Mouse (Mus musculus) limb, embryonic 11.5 days (tissue): ENCODE data around the gene Ndufa8. TPM values are rescaled to one million over a fixed set of nuclear protein-coding genes. Genes with fewer than 3 reads are reported as not detected.

Source experiments
- ATAC-seq: fragments of 200-750 bp; cut with Nextera tagmentation; 2 replicates; pipeline ENCODE4 v1.8.0; 2017; ENCODE audit warnings: low read depth; ENCODE audit not compliant: insufficient number of reproducible peaks, low FRiP score, low TSS enrichment
- DNase-seq: peaks from one replicate; pipeline ENCODE4 v3.0.0-alpha.2; 2015; ENCODE audit warnings: low spot score
- H3K27ac ChIP-seq: fragments of 300-500 bp; sonication (generic); replicated peaks from 2 replicates; pipeline ENCODE4 v1.5.1; 2014; ENCODE audit warnings: low read depth, mild to moderate bottlenecking, low read length
- H3K27me3 ChIP-seq: fragments of 300-500 bp; sonication (generic); 2 replicates; pipeline ENCODE4 v1.6.1; 2014; ENCODE audit warnings: mild to moderate bottlenecking, low read length, mixed read lengths; ENCODE audit not compliant: control insufficient read depth, insufficient read depth
- H3K36me3 ChIP-seq: fragments of 300-500 bp; sonication (generic); 2 replicates; pipeline ENCODE4 v1.6.1; 2014; ENCODE audit warnings: mild to moderate bottlenecking, low read length, moderate library complexity, mixed read lengths; ENCODE audit not compliant: control insufficient read depth, insufficient read depth
- H3K4me1 ChIP-seq: fragments of 300-500 bp; sonication (generic); 2 replicates; pipeline ENCODE4 v1.6.1; 2014; ENCODE audit warnings: low read length, mixed read lengths; ENCODE audit not compliant: control insufficient read depth, insufficient read depth
- H3K4me2 ChIP-seq: fragments of 300-500 bp; sonication (generic); 2 replicates; pipeline ENCODE4 v1.6.1; 2014; ENCODE audit warnings: low read depth, mild to moderate bottlenecking, moderate library complexity; ENCODE audit not compliant: severe bottlenecking
- H3K4me3 ChIP-seq: fragments of 300-500 bp; sonication (generic); 2 replicates; pipeline ENCODE4 v1.5.1; 2014; ENCODE audit warnings: low read depth, low read length
- H3K9ac ChIP-seq: fragments of 300-500 bp; sonication (generic); 2 replicates; pipeline ENCODE4 v1.6.1; 2014; ENCODE audit warnings: mild to moderate bottlenecking, low read length
- H3K9me3 ChIP-seq: fragments of 300-500 bp; sonication (generic); 2 replicates; pipeline ENCODE4 v1.6.1; 2016; ENCODE audit warnings: low read length; ENCODE audit not compliant: control insufficient read depth
- WGBS: fragments of 180-500 bp; shearing (Covaris S2); extraction: QIAGEN DNeasy Blood & Tissue Kit; methylation state at CpG from one replicate; pipeline ENCODE4 v1.1.7; 2014; 5-methylcytosine and 5-hydroxymethylcytosine counted together
- polyA plus RNA-seq: library from polyadenylated mRNA; unstranded; fragments of >200 nt; fragmentation: Nextera tagmentation; extraction: Ambion mirVana; gene quantifications from 2 replicates; pipeline ENCODE4 v1.2.1, GENCODE M21; 2014

Ndufa8 gene
- polyA plus RNA-seq, 1 experiment from 2014 or later: 196 TPM

DNA sequence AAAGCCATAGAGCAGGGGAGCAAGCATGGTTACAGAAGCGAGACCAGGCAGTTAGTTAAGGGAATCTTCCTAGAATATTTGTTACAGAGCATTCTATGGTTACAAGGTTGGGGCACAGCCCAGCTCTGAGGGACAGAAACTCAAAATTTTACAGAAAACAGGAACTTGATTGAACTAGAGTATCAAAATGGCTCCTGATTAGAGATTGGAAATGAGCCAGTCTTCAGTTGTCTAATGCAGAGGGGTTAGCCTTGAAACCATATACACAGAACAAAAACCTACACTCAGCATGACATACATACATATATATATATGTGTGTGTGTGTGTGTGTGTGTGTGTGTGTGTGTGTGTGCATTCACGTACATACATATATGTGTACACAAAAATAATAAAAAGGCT lies 55.7 kb downstream of the Ndufa8 start:
- no peak overlapping the region for H3K9ac ChIP-seq
- H3K4me1 ChIP-seq: no peaks in the 10 kb centered on the region
- H3K27me3 ChIP-seq: no peaks in the 10 kb centered on the region
- WGBS: 83% methylated on average over 2 of the region's 2 CpGs
- H3K27ac ChIP-seq: no peak overlapping the region
- H3K4me3 ChIP-seq: no peak overlapping the region
- H3K36me3 ChIP-seq: no peaks in the 10 kb centered on the region
- DNase-seq (no peak), ATAC-seq (no peak)
- H3K4me2 ChIP-seq: no peak overlapping the region
- no peaks in the 10 kb centered on the region for H3K9me3 ChIP-seq

DNA sequence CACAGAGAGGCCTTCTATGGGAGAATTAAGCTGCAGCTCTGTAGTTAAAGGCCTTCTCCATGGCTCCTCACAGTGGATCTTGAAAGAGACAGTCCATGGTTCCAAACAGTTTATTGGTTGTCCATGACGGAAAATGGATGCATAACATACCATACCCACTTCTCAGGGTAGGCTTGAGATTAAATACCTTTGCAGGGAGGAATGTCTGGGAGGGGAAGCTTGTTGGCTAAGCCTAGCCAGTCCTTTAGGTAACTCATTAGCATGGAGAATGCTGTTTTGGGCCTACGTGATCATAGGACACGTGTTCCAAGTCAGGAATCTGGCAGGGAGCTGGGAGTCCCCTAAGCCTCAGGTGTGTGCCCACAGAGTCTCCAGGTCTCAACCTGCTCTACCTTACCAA lies 56.9 kb downstream of the Ndufa8 start:
- 84% methylated on average over 3 of the region's 3 CpGs for WGBS
- Histone ChIP-seq H3K36me3 (no peaks in the 10 kb centered on the region), H3K9ac (no peak overlapping the region), H3K27me3 (no peaks in the 10 kb centered on the region), H3K27ac (no peak overlapping the region), H3K4me3 (no peak overlapping the region), H3K9me3 (no peaks in the 10 kb centered on the region), H3K4me2 (no peak overlapping the region), H3K4me1 (no peaks in the 10 kb centered on the region)
- DNase-seq (no peak), ATAC-seq (no peak)

Other genes with a start within 250 kb of the Ndufa8 start
- 0.74 and 0.97 TPM in 2 replicates for gene Ttll11, start 69.5 kb downstream of the Ndufa8 start, polyA plus RNA-seq
- gene Morn5, start 52 bp upstream of the Ndufa8 start, polyA plus RNA-seq: not detected in 2 replicates
- gene Lhx6, start 56.0 kb upstream of the Ndufa8 start, polyA plus RNA-seq: 0.62 and 0.83 TPM in 2 replicates
- 26.5 and 31.1 TPM in 2 replicates for gene Mrrf, start 87.0 kb upstream of the Ndufa8 start, polyA plus RNA-seq
- 88.5 and 92.6 TPM in 2 replicates for gene Rbm18, start 87.4 kb upstream of the Ndufa8 start, polyA plus RNA-seq
- gene Ptgs1, start 181.0 kb upstream of the Ndufa8 start, polyA plus RNA-seq: 4.0 and 4.2 TPM in 2 replicates